Mouse (Mus musculus): ENCODE results near the gene Col4a3. TPM values are rescaled to one million over a fixed set of nuclear protein-coding genes. Genes with fewer than 3 reads are reported as not detected.

The Col4a3 gene
- total RNA-seq, 2 experiments from 2014 or later = 0.67 to 1.2 TPM

GRCm38 (mm10) chr1:82726482-82726881 is 139.8 kb downstream of the Col4a3 start:
- H3K4me3 ChIP-seq = no peak overlapping the region
- intact Hi-C loops (cut with DNase I) = no loop called here
- no peak overlapping the region for H3K27ac ChIP-seq
- no peak for DNase-seq
- TF ChIP-seq CTCF (IDR thresholded peaks at IDR 0.05) = no peak

- Histone ChIP-seq H3K27ac (no peak overlapping the region), H3K4me3 (no peak overlapping the region)
- DNase-seq = no peak
- intact Hi-C loops (cut with DNase I) = no loop called here
- no peak for TF ChIP-seq CTCF (IDR thresholded peaks at IDR 0.05)
Observed at GRCm38 (mm10) chr1:82733357-82733756, 146.6 kb downstream of the Col4a3 start.

- intact Hi-C loops (cut with DNase I) = no loop called here
- DNase-seq = no peak
- TF ChIP-seq CTCF (IDR thresholded peaks at IDR 0.05) = no peak
- no peak overlapping the region for H3K27ac ChIP-seq
- H3K4me3 ChIP-seq = no peak overlapping the region
Observed at GRCm38 (mm10) chr1:82738066-82738465, 151.3 kb downstream of the Col4a3 start.

GRCm38 (mm10) chr1:82741539-82741938 is 154.8 kb downstream of the Col4a3 start:
- no peak for DNase-seq
- Histone ChIP-seq H3K4me3 (no peak overlapping the region), H3K27ac (no peak overlapping the region)
- no peak for TF ChIP-seq CTCF (IDR thresholded peaks at IDR 0.05)
- intact Hi-C loops (cut with DNase I) = no loop called here

- DNase-seq = no peak
- H3K27ac ChIP-seq = no peak overlapping the region
- no peak overlapping the region for H3K4me3 ChIP-seq
- TF ChIP-seq CTCF (IDR thresholded peaks at IDR 0.05) = no peak
- intact Hi-C loops (cut with DNase I) = no loop called here
Observed at GRCm38 (mm10) chr1:82743962-82744361, 157.2 kb downstream of the Col4a3 start.

- intact Hi-C loops (cut with DNase I) = no loop called here
- no peak for DNase-seq
- TF ChIP-seq CTCF (IDR thresholded peaks at IDR 0.05) = no peak
- Histone ChIP-seq H3K4me3 (no peak overlapping the region), H3K27ac (no peak overlapping the region)
Observed at GRCm38 (mm10) chr1:82746408-82746807, 159.7 kb downstream of the Col4a3 start.

GRCm38 (mm10) chr1:82747714-82748452 is 161.2 kb downstream of the Col4a3 start:
- TF ChIP-seq CTCF (IDR thresholded peaks at IDR 0.05) = no peak
- no peak for DNase-seq
- intact Hi-C loops (cut with DNase I) = no loop called here

GRCm38 (mm10) chr1:82759520-82759919 is 172.8 kb downstream of the Col4a3 start:
- Histone ChIP-seq H3K27ac (no peak overlapping the region), H3K4me3 (no peak overlapping the region)
- peak; percentile 38 for TF ChIP-seq CTCF (IDR thresholded peaks at IDR 0.05)
- intact Hi-C loops (cut with DNase I) = no loop called here
- DNase-seq = no peak

More at GRCm38 (mm10) chr1:82747714-82748452, 161.2 kb downstream of the Col4a3 start:
- Histone ChIP-seq H3K27ac (no peak overlapping the region), H3K4me3 (no peak overlapping the region)

GRCm38 (mm10) chr1:82761454-82762169 is 174.9 kb downstream of the Col4a3 start:
- TF ChIP-seq CTCF (IDR thresholded peaks at IDR 0.05) = no peak

GRCm38 (mm10) chr1:82762274-82762673 is 175.6 kb downstream of the Col4a3 start:
- Histone ChIP-seq H3K4me3 (no peak overlapping the region), H3K27ac (no peak overlapping the region)
- intact Hi-C loops (cut with DNase I) = no loop called here
- DNase-seq = no peak
- TF ChIP-seq CTCF (IDR thresholded peaks at IDR 0.05) = no peak; the same call in 1 of the 2 replicates

More at GRCm38 (mm10) chr1:82761454-82762169, 174.9 kb downstream of the Col4a3 start:
- intact Hi-C loops (cut with DNase I) = no loop called here
- H3K4me3 ChIP-seq = no peak overlapping the region
- DNase-seq = no peak
- no peak overlapping the region for H3K27ac ChIP-seq

GRCm38 (mm10) chr1:82766227-82766626 is 179.5 kb downstream of the Col4a3 start:
- Histone ChIP-seq H3K4me3 (no peak overlapping the region), H3K27ac (no peak overlapping the region)
- no peak for TF ChIP-seq CTCF (IDR thresholded peaks at IDR 0.05)
- intact Hi-C loops (cut with DNase I) = no loop called here
- no peak for DNase-seq

GRCm38 (mm10) chr1:82766641-82767040 is 179.9 kb downstream of the Col4a3 start:
- no peak for TF ChIP-seq CTCF (IDR thresholded peaks at IDR 0.05)
- intact Hi-C loops (cut with DNase I) = no loop called here
- DNase-seq = no peak
- no peak overlapping the region for H3K4me3 ChIP-seq
- H3K27ac ChIP-seq = no peak overlapping the region

- intact Hi-C loops (cut with DNase I) = no loop called here
- H3K4me3 ChIP-seq = no peak within 1 kb of the TSS
- no peak for DNase-seq
- no peak for TF ChIP-seq CTCF (IDR thresholded peaks at IDR 0.05)
- no peak within 1 kb of the TSS for H3K27ac ChIP-seq
Observed at GRCm38 (mm10) chr1:82768269-82768668, 181.5 kb downstream of the Col4a3 start, which contains the start of gene Tm4sf20. TSS of gene Tm4sf20 (minus strand) at chr1:82768461.

Measured in gastrocnemius, adult 2 months (tissue).